In genomic region chr19:10926123-10926621, GRCm38 (mm10) we compare ENCODE assay signal across 10 mouse cellular contexts. TPM values are rescaled to one million over a fixed set of nuclear protein-coding genes. Genes with fewer than 3 reads are reported as not detected.
DNase-seq lines count a peak whose midpoint lies in the region; ATAC-seq lines count a peak whose summit lies in the region.
"Had no signal": no experiment of that assay in that cellular context is flagged by ENCODE, and none has a peak within 500 bp of the region (broad histone marks: within the 10 kb centered on the region; RNA-seq: fewer than 3 reads in every experiment).

No protein-coding gene starts in this region.

- no peaks in the 10 kb centered on the region for H3K9me3 ChIP-seq in kidney, embryonic 14.5 days (ENCODE audit: control insufficient read depth, low read length)
- H3K9me3 ChIP-seq in midbrain, embryonic 14.5 days (ENCODE audit: control insufficient read depth, low read length) = no peaks in the 10 kb centered on the region
- H3K9me3 ChIP-seq: liver, embryonic 15.5 days had no signal

- WGBS in kidney, embryonic 14.5 days = 19% methylated on average over 6 of the region's 6 CpGs
- 6% methylated on average over 6 of the region's 6 CpGs for WGBS in midbrain, embryonic 14.5 days

- no peaks in the 10 kb centered on the region for H3K36me3 ChIP-seq in kidney, embryonic 14.5 days (ENCODE audit: control insufficient read depth, insufficient read depth, low read length)
- no peaks in the 10 kb centered on the region for H3K36me3 ChIP-seq in midbrain, embryonic 14.5 days (ENCODE audit: control insufficient read depth, insufficient read depth, low read length)
- H3K36me3 ChIP-seq: liver, embryonic 15.5 days had no signal

- no peaks in the 10 kb centered on the region for H3K27me3 ChIP-seq in kidney, embryonic 14.5 days (ENCODE audit: control insufficient read depth, insufficient read depth, low read length)
- H3K27me3 ChIP-seq in midbrain, embryonic 14.5 days (ENCODE audit: control insufficient read depth, insufficient read depth, low read length) = no peaks in the 10 kb centered on the region
- H3K27me3 ChIP-seq: liver, embryonic 15.5 days had no signal

- DNase-seq in ZHBTc4 (ENCODE audit: low read depth, low spot score) = peak; percentile 23
- DNase-seq in embryo, embryonic 9.5 days (ENCODE audit: extremely low spot score) = peak; percentile 46
- peak; percentile 30 for DNase-seq in midbrain, embryonic 14.5 days
- no peak for DNase-seq in left cerebral cortex, postnatal 25 days (ENCODE audit: low spot score in 2 of 2)
- DNase-seq in spleen, postnatal 10 days (ENCODE audit: low spot score in 2 of 2) = no peak
- DNase-seq in left cerebral cortex, adult 9 months (ENCODE audit: low spot score in 2 of 2) = no peak

- no peak overlapping the region for H3K4me2 ChIP-seq in kidney, embryonic 14.5 days (replicated peaks; ENCODE audit: low read depth, low read length)
- H3K4me2 ChIP-seq in midbrain, embryonic 14.5 days (ENCODE audit: low read length) = no peak overlapping the region
- H3K4me2 ChIP-seq: liver, embryonic 15.5 days had no signal

- ATAC-seq in kidney, embryonic 14.5 days (ENCODE audit: low FRiP score, low TSS enrichment) = peak; percentile 65
- no peak for ATAC-seq in midbrain, embryonic 14.5 days (ENCODE audit: low FRiP score, low TSS enrichment)

- no peak overlapping the region for H3K9ac ChIP-seq in kidney, embryonic 14.5 days (ENCODE audit: low read depth, low read length)
- H3K9ac ChIP-seq in midbrain, embryonic 14.5 days (replicated peaks; ENCODE audit: low read length) = no peak overlapping the region
- H3K9ac ChIP-seq: liver, embryonic 15.5 days had no signal

- intact Hi-C loops in left cerebral cortex, postnatal 25 days (cut with DNase I) = no loop called here

- H3K4me1 ChIP-seq in kidney, embryonic 14.5 days (ENCODE audit: control insufficient read depth, insufficient read depth, low read length) = peaks cover 15% of the 10 kb centered on the region
- no peaks in the 10 kb centered on the region for H3K4me1 ChIP-seq in midbrain, embryonic 14.5 days (ENCODE audit: control insufficient read depth, insufficient read depth, low read length)

- H3K4me3 ChIP-seq in kidney, embryonic 14.5 days (ENCODE audit: low read length) = no peak overlapping the region
- no peak overlapping the region for H3K4me3 ChIP-seq in midbrain, embryonic 14.5 days (replicated peaks; ENCODE audit: low read depth, low read length)
- H3K4me3 ChIP-seq: erythroblast, embryonic 14.5 days; liver, embryonic 15.5 days had no signal

- H3K27ac ChIP-seq in kidney, embryonic 14.5 days (ENCODE audit: low read depth, low read length) = peak overlapping the region; percentile 63; the same call in 1 of the 2 replicates
- H3K27ac ChIP-seq in midbrain, embryonic 14.5 days (replicated peaks; ENCODE audit: low read depth, low read length) = no peak overlapping the region
- H3K27ac ChIP-seq: liver, embryonic 15.5 days had no signal

RNA-seq across cellular contexts. Expression of gene Zp1, which starts 5.7 kb away (rescaled TPM):
- polyA plus RNA-seq in kidney, embryonic 14.5 days (2014; fragmentation: Nextera tagmentation; extraction: Ambion mirVana) = not detected in 2 replicates
- polyA plus RNA-seq in midbrain, embryonic 14.5 days (2014; fragmentation: Nextera tagmentation; extraction: Ambion mirVana) = 0.33 and 0.38 TPM in 2 replicates
- total RNA-seq in left cerebral cortex, postnatal 25 days (2021) = not detected
- total RNA-seq: MEL had no signal
- polyA plus RNA-seq: erythroblast, embryonic 14.5 days; liver, embryonic 15.5 days had no signal

RNA-seq across cellular contexts. Expression of gene Ptgdr2, which starts 10.8 kb away (rescaled TPM):
- not detected in 2 replicates for polyA plus RNA-seq in kidney, embryonic 14.5 days (2014; fragmentation: Nextera tagmentation; extraction: Ambion mirVana)
- polyA plus RNA-seq in midbrain, embryonic 14.5 days (2014; fragmentation: Nextera tagmentation; extraction: Ambion mirVana) = 0.16 and 0.18 TPM in 2 replicates
- total RNA-seq in left cerebral cortex, postnatal 25 days (2021) = under 1 TPM; 0.23 to 0.34 TPM
- polyA plus RNA-seq: erythroblast, embryonic 14.5 days; liver, embryonic 15.5 days had no signal

RNA-seq across cellular contexts. Expression of gene Ccdc86, which starts 22.9 kb away (rescaled TPM):
- polyA plus RNA-seq in kidney, embryonic 14.5 days (2014; fragmentation: Nextera tagmentation; extraction: Ambion mirVana) = 26.0 and 32.7 TPM in 2 replicates
- 10.7 and 12.5 TPM in 2 replicates for polyA plus RNA-seq in midbrain, embryonic 14.5 days (2014; fragmentation: Nextera tagmentation; extraction: Ambion mirVana)
- total RNA-seq in left cerebral cortex, postnatal 25 days (2021) = 1 to 10 TPM; 7.0 to 8.7 TPM

RNA-seq across cellular contexts. Expression of gene Prpf19, which starts 31.1 kb away (rescaled TPM):
- 61.0 and 75.7 TPM in 2 replicates for polyA plus RNA-seq in kidney, embryonic 14.5 days (2014; fragmentation: Nextera tagmentation; extraction: Ambion mirVana)
- polyA plus RNA-seq in midbrain, embryonic 14.5 days (2014; fragmentation: Nextera tagmentation; extraction: Ambion mirVana) = 39.2 and 69.0 TPM in 2 replicates
- 100 to 1,000 TPM; 190 to 213 TPM for total RNA-seq in left cerebral cortex, postnatal 25 days (2021)

RNA-seq across cellular contexts. Expression of gene Tmem109, which starts 44.4 kb away (rescaled TPM):
- polyA plus RNA-seq in kidney, embryonic 14.5 days (2014; fragmentation: Nextera tagmentation; extraction: Ambion mirVana) = 87.6 and 90.9 TPM in 2 replicates
- 35.8 and 41.2 TPM in 2 replicates for polyA plus RNA-seq in midbrain, embryonic 14.5 days (2014; fragmentation: Nextera tagmentation; extraction: Ambion mirVana)
- total RNA-seq in left cerebral cortex, postnatal 25 days (2021) = 10 to 100 TPM; 47.7 to 50.3 TPM

Comparison
In these comparisons a context has a peak if more than half of its experiments do, and no peak if none do; other contexts are left out.
1. DNase-seq: peak in ZHBTc4 (single experiment), embryo, embryonic 9.5 days (single experiment) and midbrain, embryonic 14.5 days (single experiment); none in left cerebral cortex, postnatal 25 days (0 of 2), spleen, postnatal 10 days (0 of 2) and left cerebral cortex, adult 9 months (0 of 2).